Mouse (Mus musculus): Measurements from ENCODE around the gene Olfr631. TPM values are rescaled to one million over a fixed set of nuclear protein-coding genes. Genes with fewer than 3 reads are reported as not detected.

The Olfr631 gene
- polyA plus RNA-seq (2014; fragmentation: Nextera tagmentation; extraction: Ambion mirVana): not detected in 2 replicates

- no peak within 1 kb of the TSS for H3K9ac ChIP-seq (ENCODE audit: low read depth, low read length)
- no peaks in the 10 kb centered on the region for H3K9me3 ChIP-seq (ENCODE audit: control insufficient read depth, low read length)
- ATAC-seq (ENCODE audit: low FRiP score): no peak
- no peak within 1 kb of the TSS for H3K4me3 ChIP-seq (ENCODE audit: low read depth, low read length)
- H3K4me2 ChIP-seq (replicated peaks; ENCODE audit: low read depth, low read length): no peak within 1 kb of the TSS
- no peak for DNase-seq (ENCODE audit: low spot score)
- no peaks in the 10 kb centered on the region for H3K36me3 ChIP-seq (ENCODE audit: control insufficient read depth, insufficient read depth, low read length)
- H3K4me1 ChIP-seq (replicated peaks; ENCODE audit: control insufficient read depth, insufficient read depth, low read length): no peaks in the 10 kb centered on the region
- H3K27me3 ChIP-seq (ENCODE audit: control insufficient read depth, insufficient read depth, low read length): no peaks in the 10 kb centered on the region
- H3K27ac ChIP-seq (ENCODE audit: low read depth, low read length): no peak within 1 kb of the TSS
Observed at GRCm38 (mm10) chr7:103928525-103928924, at the start of gene Olfr631. Gene Olfr631, plus strand, starts transcription at chr7:103928825.

DNA sequence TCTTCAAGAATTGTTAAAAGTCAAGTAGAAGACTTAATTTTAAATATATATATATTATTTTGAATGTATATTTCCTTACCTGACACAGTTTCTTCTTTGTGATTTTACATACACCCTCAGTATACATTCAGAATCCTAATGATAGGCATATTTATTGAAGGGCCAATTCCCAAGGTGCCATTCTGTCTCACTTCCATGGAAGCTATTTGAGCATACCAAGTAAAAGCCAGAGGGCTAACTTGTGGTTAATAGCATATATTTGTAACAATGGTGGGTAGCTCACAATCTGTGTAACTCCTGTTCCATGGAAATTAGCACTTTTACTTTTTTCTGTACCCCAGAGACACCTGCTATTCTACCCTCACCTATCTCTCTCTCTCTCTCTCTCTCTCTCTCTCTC is 42.5 kb upstream of the Olfr631 start, which contains the start of gene Olfr66:
TSS of gene Olfr66 (minus strand) at position 101 of the 400 bp plus-strand sequence.
- DNase-seq (ENCODE audit: low spot score) (no peak), ATAC-seq (ENCODE audit: low FRiP score) (no peak)
- Histone ChIP-seq H3K27me3 (ENCODE audit: control insufficient read depth, insufficient read depth, low read length) (no peaks in the 10 kb centered on the region), H3K27ac (ENCODE audit: low read depth, low read length) (no peak within 1 kb of the TSS), H3K9me3 (ENCODE audit: control insufficient read depth, low read length) (no peaks in the 10 kb centered on the region), H3K9ac (ENCODE audit: low read depth, low read length) (no peak within 1 kb of the TSS), H3K4me3 (ENCODE audit: low read depth, low read length) (no peak within 1 kb of the TSS), H3K36me3 (ENCODE audit: control insufficient read depth, insufficient read depth, low read length) (no peaks in the 10 kb centered on the region), H3K4me2 (replicated peaks; ENCODE audit: low read depth, low read length) (no peak within 1 kb of the TSS), H3K4me1 (replicated peaks; ENCODE audit: control insufficient read depth, insufficient read depth, low read length) (no peaks in the 10 kb centered on the region)

GRCm38 (mm10) chr7:103894385-103894784 is 34.2 kb upstream of the Olfr631 start, which contains the start of gene Olfr64:
Gene Olfr64, minus strand, starts transcription at chr7:103894485.
- ATAC-seq (ENCODE audit: low FRiP score): no peak

GRCm38 (mm10) chr7:103903187-103903586 is 25.4 kb upstream of the Olfr631 start, which contains the start of gene Olfr65:
Gene Olfr65, plus strand, starts transcription at chr7:103903487.
- Histone ChIP-seq H3K4me3 (ENCODE audit: low read depth, low read length) (no peak within 1 kb of the TSS), H3K4me1 (replicated peaks; ENCODE audit: control insufficient read depth, insufficient read depth, low read length) (no peaks in the 10 kb centered on the region), H3K4me2 (replicated peaks; ENCODE audit: low read depth, low read length) (no peak within 1 kb of the TSS), H3K36me3 (ENCODE audit: control insufficient read depth, insufficient read depth, low read length) (no peaks in the 10 kb centered on the region), H3K27me3 (ENCODE audit: control insufficient read depth, insufficient read depth, low read length) (no peaks in the 10 kb centered on the region), H3K9ac (ENCODE audit: low read depth, low read length) (no peak within 1 kb of the TSS), H3K27ac (ENCODE audit: low read depth, low read length) (no peak within 1 kb of the TSS), H3K9me3 (ENCODE audit: control insufficient read depth, low read length) (no peaks in the 10 kb centered on the region)
- WGBS: 82% methylated on average over 2 of the region's 2 CpGs
- DNase-seq (ENCODE audit: low spot score) (no peak), ATAC-seq (ENCODE audit: low FRiP score) (no peak)

More at GRCm38 (mm10) chr7:103894385-103894784, 34.2 kb upstream of the Olfr631 start, which contains the start of gene Olfr64:
- WGBS: 90% methylated on average over 1 of the region's 1 CpGs
- Histone ChIP-seq H3K4me1 (replicated peaks; ENCODE audit: control insufficient read depth, insufficient read depth, low read length) (no peaks in the 10 kb centered on the region), H3K36me3 (ENCODE audit: control insufficient read depth, insufficient read depth, low read length) (no peaks in the 10 kb centered on the region), H3K4me2 (replicated peaks; ENCODE audit: low read depth, low read length) (no peak within 1 kb of the TSS), H3K9ac (ENCODE audit: low read depth, low read length) (no peak within 1 kb of the TSS), H3K4me3 (ENCODE audit: low read depth, low read length) (no peak within 1 kb of the TSS), H3K27ac (ENCODE audit: low read depth, low read length) (no peak within 1 kb of the TSS), H3K27me3 (ENCODE audit: control insufficient read depth, insufficient read depth, low read length) (no peaks in the 10 kb centered on the region), H3K9me3 (ENCODE audit: control insufficient read depth, low read length) (no peaks in the 10 kb centered on the region)
- no peak for DNase-seq (ENCODE audit: low spot score)

DNA sequence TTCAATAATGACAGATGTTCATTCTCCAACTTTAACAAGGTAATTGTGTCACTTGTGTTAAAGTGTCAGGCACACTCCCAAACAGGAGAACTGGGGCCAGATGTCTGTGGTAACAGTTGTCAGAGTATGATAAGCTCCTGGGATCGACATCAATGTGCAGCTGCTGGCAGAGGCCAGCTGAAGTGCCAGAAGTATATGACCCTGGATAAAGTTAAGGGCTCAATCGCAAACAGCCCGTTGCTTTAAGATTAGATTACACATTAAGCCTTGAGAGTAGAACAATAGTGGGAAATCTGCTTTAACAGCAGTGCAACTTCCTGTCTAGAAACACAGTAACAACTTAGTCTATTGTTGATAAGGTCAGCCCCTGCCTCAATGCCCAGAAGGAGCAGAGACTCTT is 18.6 kb upstream of the Olfr631 start:
- Histone ChIP-seq H3K4me2 (replicated peaks; ENCODE audit: low read depth, low read length) (no peak overlapping the region), H3K4me3 (ENCODE audit: low read depth, low read length) (no peak overlapping the region), H3K27ac (ENCODE audit: low read depth, low read length) (no peak overlapping the region), H3K36me3 (ENCODE audit: control insufficient read depth, insufficient read depth, low read length) (no peaks in the 10 kb centered on the region), H3K9ac (ENCODE audit: low read depth, low read length) (no peak overlapping the region), H3K9me3 (ENCODE audit: control insufficient read depth, low read length) (no peaks in the 10 kb centered on the region), H3K4me1 (replicated peaks; ENCODE audit: control insufficient read depth, insufficient read depth, low read length) (no peaks in the 10 kb centered on the region), H3K27me3 (ENCODE audit: control insufficient read depth, insufficient read depth, low read length) (no peaks in the 10 kb centered on the region)
- no peak for DNase-seq (ENCODE audit: low spot score)
- 60% methylated on average over 3 of the region's 3 CpGs for WGBS
- ATAC-seq (ENCODE audit: low FRiP score): no peak

DNA sequence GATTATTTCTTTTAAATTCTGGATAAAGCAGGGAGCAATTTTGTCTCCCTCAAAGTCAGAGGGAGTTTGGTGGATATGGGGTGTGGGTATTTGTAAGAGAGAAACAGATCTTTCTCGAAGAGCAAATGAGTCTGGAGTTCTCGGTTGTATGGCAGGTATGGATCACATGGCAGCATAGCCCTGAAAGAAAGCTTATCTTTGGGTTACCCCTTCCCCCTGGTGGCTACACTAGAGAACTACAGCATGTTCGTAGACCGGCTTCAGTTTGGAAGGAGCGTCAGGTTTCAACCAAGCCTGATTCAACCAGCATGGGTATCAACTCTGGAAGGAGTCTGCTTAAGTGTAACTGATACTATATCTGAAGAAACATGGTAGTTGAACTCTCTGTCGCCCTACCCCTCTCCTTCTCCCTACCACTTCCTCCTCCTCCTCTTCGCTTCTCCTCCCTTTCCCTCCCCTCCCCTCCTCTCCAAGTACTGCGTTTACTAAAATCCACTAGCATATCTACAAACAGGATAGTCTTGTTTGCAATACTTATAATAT is 15.6 kb upstream of the Olfr631 start:
- peak; percentile 26 for DNase-seq (ENCODE audit: low spot score)
- Histone ChIP-seq H3K27ac (ENCODE audit: low read depth, low read length) (no peak overlapping the region), H3K36me3 (ENCODE audit: control insufficient read depth, insufficient read depth, low read length) (no peaks in the 10 kb centered on the region), H3K4me1 (replicated peaks; ENCODE audit: control insufficient read depth, insufficient read depth, low read length) (no peaks in the 10 kb centered on the region), H3K4me2 (replicated peaks; ENCODE audit: low read depth, low read length) (no peak overlapping the region), H3K4me3 (ENCODE audit: low read depth, low read length) (no peak overlapping the region), H3K27me3 (ENCODE audit: control insufficient read depth, insufficient read depth, low read length) (no peaks in the 10 kb centered on the region), H3K9ac (ENCODE audit: low read depth, low read length) (no peak overlapping the region), H3K9me3 (ENCODE audit: control insufficient read depth, low read length) (no peaks in the 10 kb centered on the region)
- ATAC-seq (ENCODE audit: low FRiP score): peak; percentile 43; the same call in 1 of the 2 replicates
- 48% methylated on average over 8 of the region's 8 CpGs for WGBS

DNA sequence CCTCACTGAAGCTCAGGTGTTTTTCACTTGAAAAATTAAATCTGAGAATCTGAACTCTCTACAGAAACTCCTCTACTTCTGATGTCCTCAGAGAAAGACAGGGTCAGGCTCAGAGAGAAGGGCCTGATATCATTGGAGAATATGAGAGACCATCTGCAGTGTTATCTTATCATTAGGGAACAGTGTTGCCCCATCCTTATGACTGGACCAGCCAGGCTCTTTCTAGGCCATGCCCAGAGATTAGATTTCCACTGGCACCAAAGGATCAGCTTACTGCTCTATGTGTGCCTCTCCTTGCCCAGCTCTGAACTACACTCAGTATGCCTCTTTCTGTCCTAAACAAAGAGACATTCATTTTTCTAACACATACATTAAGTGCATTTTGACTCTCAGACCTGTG is 13.3 kb upstream of the Olfr631 start:
- H3K9me3 ChIP-seq (ENCODE audit: control insufficient read depth, low read length): no peaks in the 10 kb centered on the region
- H3K9ac ChIP-seq (ENCODE audit: low read depth, low read length): no peak overlapping the region
- H3K4me1 ChIP-seq (replicated peaks; ENCODE audit: control insufficient read depth, insufficient read depth, low read length): no peaks in the 10 kb centered on the region
- H3K27me3 ChIP-seq (ENCODE audit: control insufficient read depth, insufficient read depth, low read length): no peaks in the 10 kb centered on the region
- no peak overlapping the region for H3K4me2 ChIP-seq (replicated peaks; ENCODE audit: low read depth, low read length)
- H3K4me3 ChIP-seq (ENCODE audit: low read depth, low read length): no peak overlapping the region
- H3K36me3 ChIP-seq (ENCODE audit: control insufficient read depth, insufficient read depth, low read length): no peaks in the 10 kb centered on the region
- H3K27ac ChIP-seq (ENCODE audit: low read depth, low read length): no peak overlapping the region
- DNase-seq (ENCODE audit: low spot score) (no peak), ATAC-seq (ENCODE audit: low FRiP score) (no peak)

GRCm38 (mm10) chr7:103934264-103934663 is 5.6 kb downstream of the Olfr631 start, which contains the start of gene Olfr632:
Gene Olfr632, plus strand, starts transcription at chr7:103934347.
- Histone ChIP-seq H3K36me3 (ENCODE audit: control insufficient read depth, insufficient read depth, low read length) (no peaks in the 10 kb centered on the region), H3K4me2 (replicated peaks; ENCODE audit: low read depth, low read length) (no peak within 1 kb of the TSS), H3K27ac (ENCODE audit: low read depth, low read length) (no peak within 1 kb of the TSS), H3K27me3 (ENCODE audit: control insufficient read depth, insufficient read depth, low read length) (no peaks in the 10 kb centered on the region), H3K4me3 (ENCODE audit: low read depth, low read length) (no peak within 1 kb of the TSS), H3K9me3 (ENCODE audit: control insufficient read depth, low read length) (no peaks in the 10 kb centered on the region), H3K9ac (ENCODE audit: low read depth, low read length) (no peak within 1 kb of the TSS), H3K4me1 (replicated peaks; ENCODE audit: control insufficient read depth, insufficient read depth, low read length) (no peaks in the 10 kb centered on the region)
- no peak for ATAC-seq (ENCODE audit: low FRiP score)
- 66% methylated on average over 2 of the region's 2 CpGs for WGBS
- no peak for DNase-seq (ENCODE audit: low spot score)

- no peak for ATAC-seq (ENCODE audit: low FRiP score)
- no peak overlapping the region for H3K4me2 ChIP-seq (replicated peaks; ENCODE audit: low read depth, low read length)
Observed at GRCm38 (mm10) chr7:103942730-103943129, 14.1 kb downstream of the Olfr631 start.

More at GRCm38 (mm10) chr7:103942730-103943129, 14.1 kb downstream of the Olfr631 start:
- no peaks in the 10 kb centered on the region for H3K4me1 ChIP-seq (replicated peaks; ENCODE audit: control insufficient read depth, insufficient read depth, low read length)
- H3K9ac ChIP-seq (ENCODE audit: low read depth, low read length): no peak overlapping the region
- no peaks in the 10 kb centered on the region for H3K27me3 ChIP-seq (ENCODE audit: control insufficient read depth, insufficient read depth, low read length)
- no peaks in the 10 kb centered on the region for H3K36me3 ChIP-seq (ENCODE audit: control insufficient read depth, insufficient read depth, low read length)
- DNase-seq (ENCODE audit: low spot score): peak; percentile 81
- H3K27ac ChIP-seq (ENCODE audit: low read depth, low read length): no peak overlapping the region
- no peak overlapping the region for H3K4me3 ChIP-seq (ENCODE audit: low read depth, low read length)
- no peaks in the 10 kb centered on the region for H3K9me3 ChIP-seq (ENCODE audit: control insufficient read depth, low read length)
- WGBS: 25% methylated on average over 2 of the region's 2 CpGs
